Mouse (Mus musculus) MEL (cell line): ENCODE results near the gene Kcng3.

Experiments
- CTCF ChIP-seq, 3 experiments: IDR thresholded peaks in 2 of 3; conservative IDR thresholded peaks in 1 of 3; 2 replicates each; pipeline ENCODE4 v1.5.1; 2011 to 2012; ENCODE audit warnings: low read length in 3 of 3, low read depth in 2 of 3, mild to moderate bottlenecking in 2 of 3, improper control_type of control experiment in 1 of 3, inconsistent platforms in 1 of 3, mixed read lengths in 1 of 3, moderate library complexity in 1 of 3; ENCODE audit not compliant: control insufficient read depth in 1 of 3, insufficient read depth in 1 of 3, poor library complexity in 1 of 3, severe bottlenecking in 1 of 3
- GATA1 ChIP-seq: IDR thresholded peaks from 2 replicates; pipeline ENCODE4 v1.6.1; 2011; ENCODE audit warnings: low read depth, low read length, improper control_type of control experiment
- MXI1 ChIP-seq: IDR thresholded peaks from 2 replicates; pipeline ENCODE4 v1.6.1; 2011; ENCODE audit warnings: mild to moderate bottlenecking, low read depth, low read length, improper control_type of control experiment

- no peak for TF ChIP-seq GATA1
- TF ChIP-seq CTCF (IDR thresholded peaks at IDR 0.05 in 2 of 3, conservative IDR thresholded peaks at IDR 0.05 in 1 of 3; ENCODE audit: control insufficient read depth in 1 of 3, insufficient read depth in 1 of 3, low read depth in 2 of 3, low read length in 3 of 3, poor library complexity in 1 of 3, severe bottlenecking in 1 of 3), result no peak
- no peak for TF ChIP-seq MXI1
Measured at GRCm38 (mm10) chr17:83600976-83601375, 30.7 kb downstream of the Kcng3 start.
